Mouse (Mus musculus) hindbrain, embryonic 16.5 days (tissue): ENCODE data around the gene Dcun1d3. TPM values are rescaled to one million over a fixed set of nuclear protein-coding genes. Genes with fewer than 3 reads are reported as not detected.

Experiments used
- ATAC-seq: fragments of 200-750 bp; cut with Nextera tagmentation; 2 replicates; pipeline ENCODE4 v1.8.0; 2017; ENCODE audit warnings: moderate TSS enrichment, moderate library complexity
- H3K27ac ChIP-seq: fragments of 300-500 bp; sonication (generic); 2 replicates; pipeline ENCODE4 v1.5.1; 2014; ENCODE audit warnings: low read depth, mild to moderate bottlenecking, control low read depth, low read length, moderate library complexity
- H3K27me3 ChIP-seq: fragments of 300-500 bp; sonication (generic); replicated peaks from 2 replicates; pipeline ENCODE4 v1.6.1; 2014; ENCODE audit warnings: low read length; ENCODE audit not compliant: control insufficient read depth, insufficient read depth
- H3K36me3 ChIP-seq: fragments of 300-500 bp; sonication (generic); 2 replicates; pipeline ENCODE4 v1.6.1; 2014; ENCODE audit warnings: mild to moderate bottlenecking, low read length, moderate library complexity, mixed read lengths; ENCODE audit not compliant: control insufficient read depth, insufficient read depth
- H3K4me1 ChIP-seq: fragments of 300-500 bp; sonication (generic); 2 replicates; pipeline ENCODE4 v1.6.1; 2014; ENCODE audit warnings: low read depth, low read length; ENCODE audit not compliant: control insufficient read depth, insufficient read depth
- H3K4me2 ChIP-seq: fragments of 300-500 bp; sonication (generic); 2 replicates; pipeline ENCODE4 v1.6.1; 2014; ENCODE audit warnings: mild to moderate bottlenecking, low read length, control low read depth, moderate library complexity
- H3K4me3 ChIP-seq: fragments of 300-500 bp; sonication (generic); 2 replicates; pipeline ENCODE4 v1.5.1; 2014; ENCODE audit warnings: mild to moderate bottlenecking, low read length, control low read depth, moderate library complexity
- H3K9ac ChIP-seq: fragments of 300-500 bp; sonication (generic); 2 replicates; pipeline ENCODE4 v1.6.1; 2014; ENCODE audit warnings: low read depth, mild to moderate bottlenecking, control low read depth, low read length, moderate library complexity
- H3K9me3 ChIP-seq: fragments of 300-500 bp; sonication (generic); 2 replicates; pipeline ENCODE4 v1.6.1; 2014; ENCODE audit warnings: mild to moderate bottlenecking, low read length, moderate library complexity; ENCODE audit not compliant: control insufficient read depth
- WGBS: fragments of 180-500 bp; shearing (Covaris S2); extraction: QIAGEN DNeasy Blood & Tissue Kit; methylation state at CpG from one replicate; pipeline ENCODE4 v1.1.7; 2014; 5-methylcytosine and 5-hydroxymethylcytosine counted together
- polyA plus RNA-seq: library from polyadenylated mRNA; unstranded; fragments of >200 nt; fragmentation: Nextera tagmentation; extraction: Ambion mirVana; gene quantifications from 2 replicates; pipeline ENCODE4 v1.2.1, GENCODE M21; 2015

Dcun1d3 gene
- 15.2 and 18.5 TPM in 2 replicates for polyA plus RNA-seq

- Histone ChIP-seq H3K4me1 (peaks cover 21% of the 10 kb centered on the region), H3K27me3 (no peaks in the 10 kb centered on the region), H3K4me3 (peak within 1 kb of the TSS; percentile 82), H3K9ac (peak within 1 kb of the TSS; percentile 91), H3K36me3 (no peaks in the 10 kb centered on the region), H3K9me3 (no peaks in the 10 kb centered on the region), H3K4me2 (peak within 1 kb of the TSS; percentile 81), H3K27ac (peak within 1 kb of the TSS; percentile 99)
- ATAC-seq: peak; percentile 99
- under 1% methylated on average over 63 of the region's 63 CpGs for WGBS
Measured at GRCm38 (mm10) chr7:119895639-119896512, at the start of gene Dcun1d3, which contains the start of gene Lyrm1. TSS of gene Dcun1d3 (minus strand) at chr7:119896298. TSS of gene Lyrm1 (plus strand) at chr7:119895861.

- H3K9ac ChIP-seq: no peak overlapping the region
- H3K36me3 ChIP-seq: no peaks in the 10 kb centered on the region
- 63% methylated on average over 2 of the region's 2 CpGs for WGBS
- no peaks in the 10 kb centered on the region for H3K27me3 ChIP-seq
- ATAC-seq: no peak
- no peak overlapping the region for H3K27ac ChIP-seq
- no peak overlapping the region for H3K4me3 ChIP-seq
- H3K4me2 ChIP-seq: no peak overlapping the region
- no peaks in the 10 kb centered on the region for H3K4me1 ChIP-seq
- no peaks in the 10 kb centered on the region for H3K9me3 ChIP-seq
Measured at GRCm38 (mm10) chr7:119941569-119941968, 45.5 kb upstream of the Dcun1d3 start.

DNA sequence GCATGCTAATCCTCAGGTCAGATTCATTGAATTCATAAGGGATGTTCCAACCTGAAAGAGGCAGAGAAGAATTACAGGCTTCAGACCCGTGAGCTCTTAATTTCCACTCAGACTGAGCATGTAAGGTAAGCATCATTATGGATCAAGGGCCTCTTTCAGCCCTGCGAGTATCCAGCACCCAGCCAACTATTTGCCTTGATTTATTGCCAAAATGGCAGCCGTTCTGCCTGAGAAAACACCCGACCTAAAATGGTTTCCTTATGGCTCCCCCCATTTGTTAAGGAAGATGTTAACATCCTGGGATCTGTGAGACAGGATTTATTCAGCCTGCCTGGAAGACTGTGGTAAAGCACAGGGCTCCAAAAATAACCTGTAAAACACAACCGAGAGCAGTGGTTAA, 40.9 kb upstream of the Dcun1d3 start:
- no peak overlapping the region for H3K9ac ChIP-seq
- H3K9me3 ChIP-seq: no peaks in the 10 kb centered on the region
- no peaks in the 10 kb centered on the region for H3K36me3 ChIP-seq
- H3K4me1 ChIP-seq: no peaks in the 10 kb centered on the region
- H3K4me2 ChIP-seq: no peak overlapping the region
- no peak for ATAC-seq
- no peak overlapping the region for H3K4me3 ChIP-seq
- H3K27me3 ChIP-seq: no peaks in the 10 kb centered on the region
- WGBS: 80% methylated on average over 5 of the region's 5 CpGs
- H3K27ac ChIP-seq: no peak overlapping the region

- Histone ChIP-seq H3K27me3 (no peaks in the 10 kb centered on the region), H3K36me3 (no peaks in the 10 kb centered on the region), H3K4me2 (no peak overlapping the region), H3K4me1 (no peaks in the 10 kb centered on the region), H3K9me3 (no peaks in the 10 kb centered on the region), H3K27ac (no peak overlapping the region), H3K9ac (no peak overlapping the region), H3K4me3 (no peak overlapping the region)
- no peak for ATAC-seq
Measured at GRCm38 (mm10) chr7:119936321-119936720, 40.2 kb upstream of the Dcun1d3 start.

DNA sequence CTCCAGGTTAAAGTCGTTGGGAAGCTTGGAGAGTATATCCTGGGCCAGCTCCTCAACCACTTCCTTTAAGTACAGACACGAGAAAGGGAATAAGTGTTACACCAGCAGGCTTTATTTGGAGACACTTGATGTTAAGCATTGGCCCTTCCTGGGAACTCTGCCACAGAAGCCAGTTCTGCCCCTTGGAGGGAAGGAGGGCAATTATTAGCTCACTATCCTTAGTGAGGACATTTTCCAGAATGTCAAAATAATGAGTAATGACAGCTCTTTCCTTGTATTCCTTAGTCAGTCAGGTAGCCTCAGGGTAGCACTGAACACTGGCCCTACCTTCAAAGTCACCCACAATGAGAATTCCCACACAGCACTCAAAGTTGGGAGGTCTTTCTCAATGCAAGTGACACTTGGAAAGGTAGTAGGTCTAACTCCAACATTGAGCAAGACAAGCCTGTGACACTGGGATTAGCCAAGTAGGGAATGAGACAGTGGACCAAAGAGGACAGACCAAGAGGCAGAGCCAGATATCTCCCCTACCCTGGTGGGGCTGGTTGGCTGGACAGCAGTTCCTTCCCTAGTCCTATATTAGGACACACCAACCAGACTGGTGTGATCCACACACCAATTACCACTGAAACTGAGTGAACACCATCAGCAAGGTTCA, 32.8 kb upstream of the Dcun1d3 start:
- H3K9ac ChIP-seq: no peak overlapping the region
- no peak overlapping the region for H3K4me3 ChIP-seq
- WGBS: 62% methylated on average over 2 of the region's 2 CpGs
- no peak overlapping the region for H3K27ac ChIP-seq
- no peaks in the 10 kb centered on the region for H3K9me3 ChIP-seq
- no peaks in the 10 kb centered on the region for H3K27me3 ChIP-seq
- H3K36me3 ChIP-seq: no peaks in the 10 kb centered on the region
- no peak overlapping the region for H3K4me2 ChIP-seq
- no peaks in the 10 kb centered on the region for H3K4me1 ChIP-seq
- no peak for ATAC-seq

GRCm38 (mm10) chr7:119921054-119921453, 25.0 kb upstream of the Dcun1d3 start:
- Histone ChIP-seq H3K9me3 (no peaks in the 10 kb centered on the region), H3K4me1 (no peaks in the 10 kb centered on the region), H3K27ac (no peak overlapping the region), H3K4me2 (no peak overlapping the region), H3K9ac (no peak overlapping the region), H3K36me3 (no peaks in the 10 kb centered on the region), H3K27me3 (no peaks in the 10 kb centered on the region), H3K4me3 (no peak overlapping the region)
- no peak for ATAC-seq
- 91% methylated on average over 4 of the region's 4 CpGs for WGBS

DNA sequence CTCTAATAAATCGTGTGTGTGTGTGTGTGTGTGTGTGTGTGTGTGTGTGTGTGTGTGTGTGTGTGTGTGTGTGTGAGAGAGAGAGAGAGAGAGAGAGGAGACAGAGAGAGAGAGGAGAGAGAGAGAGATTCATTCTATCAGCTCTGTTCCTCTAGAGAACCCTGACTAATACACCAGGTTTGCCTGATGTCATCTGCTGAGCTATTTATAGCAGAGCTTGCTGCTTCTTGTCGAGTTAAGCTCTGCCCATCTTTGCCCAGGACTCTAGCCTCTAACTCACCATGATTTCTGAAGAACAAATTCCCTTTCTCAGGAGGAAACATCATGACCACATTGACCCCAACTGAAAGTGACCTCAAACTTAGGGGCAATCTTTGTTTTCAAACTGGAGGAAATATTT, 24.4 kb upstream of the Dcun1d3 start:
- no peaks in the 10 kb centered on the region for H3K36me3 ChIP-seq

DNA sequence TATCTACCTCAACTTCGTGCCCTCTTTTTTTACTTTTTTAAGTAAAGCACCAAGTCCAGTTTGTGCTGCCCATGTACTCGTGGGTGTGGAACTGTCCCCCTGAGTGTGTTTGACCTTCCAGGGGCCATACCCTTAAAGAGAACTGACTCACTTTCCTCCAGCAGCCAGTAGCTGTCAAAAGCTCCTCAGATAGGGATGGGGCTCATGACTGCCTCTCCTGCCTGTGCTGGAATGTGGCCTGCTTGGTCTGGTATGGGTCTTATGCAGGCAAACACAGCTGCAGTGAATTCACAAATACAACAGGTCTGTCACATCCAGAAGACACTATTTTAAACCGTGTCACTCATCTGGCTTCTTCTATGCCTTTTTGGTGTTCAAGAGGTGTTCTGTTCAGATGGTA, 15.6 kb upstream of the Dcun1d3 start:
- Histone ChIP-seq H3K36me3 (no peaks in the 10 kb centered on the region), H3K4me2 (no peak overlapping the region), H3K27me3 (no peaks in the 10 kb centered on the region), H3K4me1 (no peaks in the 10 kb centered on the region), H3K9ac (no peak overlapping the region), H3K4me3 (no peak overlapping the region), H3K9me3 (no peaks in the 10 kb centered on the region), H3K27ac (no peak overlapping the region)
- ATAC-seq: no peak
- 82% methylated on average over 3 of the region's 3 CpGs for WGBS

More for the DNA sequence above, 24.4 kb upstream of the Dcun1d3 start:
- no peaks in the 10 kb centered on the region for H3K27me3 ChIP-seq
- no peak overlapping the region for H3K4me3 ChIP-seq
- no peak overlapping the region for H3K4me2 ChIP-seq
- H3K9ac ChIP-seq: no peak overlapping the region
- H3K9me3 ChIP-seq: no peaks in the 10 kb centered on the region
- ATAC-seq: no peak
- H3K4me1 ChIP-seq: no peaks in the 10 kb centered on the region
- 65% methylated on average over 2 of the region's 2 CpGs for WGBS
- H3K27ac ChIP-seq: no peak overlapping the region

- Histone ChIP-seq H3K27ac (no peak overlapping the region), H3K36me3 (no peaks in the 10 kb centered on the region), H3K4me2 (no peak overlapping the region), H3K4me1 (no peaks in the 10 kb centered on the region), H3K27me3 (no peaks in the 10 kb centered on the region), H3K4me3 (no peak overlapping the region), H3K9me3 (no peaks in the 10 kb centered on the region), H3K9ac (no peak overlapping the region)
- ATAC-seq: no peak
- 88% methylated on average over 3 of the region's 3 CpGs for WGBS
Measured at GRCm38 (mm10) chr7:119906523-119907215, 10.6 kb upstream of the Dcun1d3 start.
